Mouse (Mus musculus) small intestine, adult 10 weeks (tissue): ENCODE measurements around the gene Fbxw28. TPM values are rescaled to one million over a fixed set of nuclear protein-coding genes. Genes with fewer than 3 reads are reported as not detected.

ENCODE experiments used
- polyA plus RNA-seq: library from polyadenylated mRNA; stranded (reverse); fragments of 350-450 nt; fragmentation: Illumina TruSeq; extraction: RNeasy Lipid Tissue Mini Kit (QIAGEN cat#74804); gene quantifications from one replicate; pipeline ENCODE4 v1.2.3, GENCODE M21; 2014; ENCODE audit warnings: low replicate concordance

Gene Fbxw28
- polyA plus RNA-seq = not detected

GRCm38 (mm10) chr9:109339559-109339958 lies at the start of gene Fbxw28:
Gene Fbxw28 (minus strand): TSS chr9:109339659.

GRCm38 (mm10) chr9:109287576-109287975 lies 51.9 kb downstream of the Fbxw28 start, which contains the start of gene Fbxw14:
Gene Fbxw14 (minus strand): TSS chr9:109287676.

Other genes with a start within 250 kb of the Fbxw28 start
- 0.07 TPM for gene Plxnb1, start 244.3 kb downstream of the Fbxw28 start, polyA plus RNA-seq
- gene Fbxw21, start 177.6 kb downstream of the Fbxw28 start, polyA plus RNA-seq = not detected
- not detected for gene Fbxw13, start 143.7 kb downstream of the Fbxw28 start, polyA plus RNA-seq
- gene Fbxw20, start 104.9 kb downstream of the Fbxw28 start, polyA plus RNA-seq = not detected
- gene Fbxw14, start 52.0 kb downstream of the Fbxw28 start, polyA plus RNA-seq = not detected
- gene Fbxw22, start 64.6 kb upstream of the Fbxw28 start, polyA plus RNA-seq = not detected
- not detected for gene Fbxw16, start 109.5 kb upstream of the Fbxw28 start, polyA plus RNA-seq
- not detected for gene Fbxw19, start 156.2 kb upstream of the Fbxw28 start, polyA plus RNA-seq
- gene Fbxw15, start 228.6 kb upstream of the Fbxw28 start, polyA plus RNA-seq = 0.33 TPM